Mouse (Mus musculus) MEL (cell line): ENCODE data around the gene Rab30. TPM values are rescaled to one million over a fixed set of nuclear protein-coding genes. Genes with fewer than 3 reads are reported as not detected.
A peak's percentile ranks its signal among the peaks of the same experiment; 100 is the strongest.

Experiments
- DNase-seq: peaks from one replicate; pipeline ENCODE4 v3.0.0; 2011; ENCODE audit warnings: low read depth, low spot score
- H3K27ac ChIP-seq: 2 replicates; pipeline ENCODE4 v1.5.1; 2012; ENCODE audit warnings: low read depth, mild to moderate bottlenecking, control low read depth, low read length, moderate library complexity; ENCODE audit not compliant: control insufficient read depth
- H3K27me3 ChIP-seq, 2 experiments: fragments of 150-350 bp in 1 of 2; sonication (generic) in 1 of 2; 2 replicates each; pipeline ENCODE4 v1.6.1; 2012; ENCODE audit warnings: low read length in 2 of 2, mild to moderate bottlenecking in 2 of 2, improper control_type of control experiment in 1 of 2, moderate library complexity in 1 of 2; ENCODE audit not compliant: insufficient read depth in 2 of 2, control insufficient read depth in 1 of 2
- H3K36me3 ChIP-seq, 2 experiments: 2 replicates each; pipeline ENCODE4 v1.6.1; 2012 to 2014; ENCODE audit warnings: low read length in 2 of 2, improper control_type of control experiment in 1 of 2, inconsistent platforms in 1 of 2, mild to moderate bottlenecking in 1 of 2; ENCODE audit not compliant: insufficient read depth in 2 of 2, control insufficient read depth in 1 of 2
- H3K4me1 ChIP-seq, 2 experiments: fragments of 150-350 bp in 1 of 2; sonication (generic) in 1 of 2; 2 replicates each; pipeline ENCODE4 v1.6.1; 2012; ENCODE audit warnings: low read length in 2 of 2, improper control_type of control experiment in 1 of 2, mild to moderate bottlenecking in 1 of 2; ENCODE audit not compliant: insufficient read depth in 2 of 2, control insufficient read depth in 1 of 2
- H3K4me3 ChIP-seq, 2 experiments: fragments of 150-350 bp in 1 of 2; sonication (generic) in 1 of 2; 2 replicates each; pipeline ENCODE4 v1.5.1; 2012; ENCODE audit warnings: low read depth in 2 of 2, low read length in 2 of 2, mild to moderate bottlenecking in 2 of 2, moderate library complexity in 2 of 2, control low read depth in 1 of 2, improper control_type of control experiment in 1 of 2; ENCODE audit not compliant: control insufficient read depth in 1 of 2, insufficient read depth in 1 of 2
- H3K79me2 ChIP-seq: 2 replicates; pipeline ENCODE4 v1.6.1; 2012; ENCODE audit warnings: mild to moderate bottlenecking, low read length, moderate library complexity; ENCODE audit not compliant: control insufficient read depth, poor library complexity, insufficient read depth
- H3K9ac ChIP-seq: 2 replicates; pipeline ENCODE4 v1.6.1; 2012; ENCODE audit warnings: low read depth, mild to moderate bottlenecking, control low read depth, low read length, moderate library complexity; ENCODE audit not compliant: control insufficient read depth, poor library complexity, severe bottlenecking
- H3K9me3 ChIP-seq: fragments of 150-350 bp; sonication (generic); replicated peaks from 2 replicates; pipeline ENCODE4 v1.6.1; 2012; ENCODE audit warnings: mild to moderate bottlenecking, low read length, improper control_type of control experiment, moderate library complexity; ENCODE audit not compliant: insufficient read depth
- BHLHE40 ChIP-seq: IDR thresholded peaks from 2 replicates; pipeline ENCODE4 v1.6.1; 2012; ENCODE audit warnings: low read depth, mild to moderate bottlenecking, inconsistent platforms, low read length, improper control_type of control experiment, borderline replicate concordance
- CHD1 ChIP-seq: IDR thresholded peaks from 2 replicates; pipeline ENCODE4 v1.6.1; 2012; ENCODE audit warnings: low read depth, mild to moderate bottlenecking, inconsistent platforms, low read length, improper control_type of control experiment
- CHD2 ChIP-seq: IDR thresholded peaks from 2 replicates; pipeline ENCODE4 v1.6.1; 2011; ENCODE audit warnings: low read length, improper control_type of control experiment
- CTCF ChIP-seq, 3 experiments: IDR thresholded peaks in 2 of 3; conservative IDR thresholded peaks in 1 of 3; 2 replicates each; pipeline ENCODE4 v1.5.1; 2011 to 2012; ENCODE audit warnings: low read length in 3 of 3, low read depth in 2 of 3, mild to moderate bottlenecking in 2 of 3, improper control_type of control experiment in 1 of 3, inconsistent platforms in 1 of 3, mixed read lengths in 1 of 3, moderate library complexity in 1 of 3; ENCODE audit not compliant: control insufficient read depth in 1 of 3, insufficient read depth in 1 of 3, poor library complexity in 1 of 3, severe bottlenecking in 1 of 3
- E2F4 ChIP-seq: IDR thresholded peaks from 2 replicates; pipeline ENCODE4 v1.6.1; 2011; ENCODE audit warnings: low read depth, low read length, improper control_type of control experiment, borderline replicate concordance
- ELF1 ChIP-seq: IDR thresholded peaks from 2 replicates; pipeline ENCODE4 v1.6.1; 2014; ENCODE audit warnings: low read depth, mild to moderate bottlenecking, inconsistent platforms, low read length, improper control_type of control experiment, moderate library complexity
- GABPA ChIP-seq: IDR thresholded peaks from 2 replicates; pipeline ENCODE4 v1.6.1; 2012; ENCODE audit warnings: low read depth, mild to moderate bottlenecking, inconsistent platforms, low read length, improper control_type of control experiment, moderate library complexity
- KAT2A ChIP-seq: conservative IDR thresholded peaks from 2 replicates; pipeline ENCODE4 v1.6.1; 2012; ENCODE audit warnings: low read depth, low read length, improper control_type of control experiment, inconsistent platforms
- MEF2A ChIP-seq: IDR thresholded peaks from 2 replicates; pipeline ENCODE4 v1.6.1; 2014; ENCODE audit warnings: low read depth, mild to moderate bottlenecking, inconsistent platforms, low read length, improper control_type of control experiment; ENCODE audit not compliant: poor library complexity, insufficient replicate concordance, severe bottlenecking; ENCODE audit errors: extremely low read depth
- MYB ChIP-seq: IDR thresholded peaks from 2 replicates; pipeline ENCODE4 v1.6.1; 2011; ENCODE audit warnings: mild to moderate bottlenecking, low read depth, low read length, improper control_type of control experiment
- NELFE ChIP-seq: IDR thresholded peaks from 2 replicates; pipeline ENCODE4 v1.6.1; 2011; ENCODE audit warnings: low read depth, low read length, improper control_type of control experiment
- NRF1 ChIP-seq: IDR thresholded peaks from 2 replicates; pipeline ENCODE4 v1.6.1; 2014; ENCODE audit warnings: low read depth, mild to moderate bottlenecking, inconsistent platforms, low read length, improper control_type of control experiment, moderate library complexity; ENCODE audit not compliant: poor library complexity, insufficient read depth, severe bottlenecking
- POLR2A ChIP-seq, 2 experiments: IDR thresholded peaks; 2 replicates each; pipeline ENCODE4 v1.6.1; 2011 to 2012; ENCODE audit warnings: low read length in 2 of 2, mild to moderate bottlenecking in 2 of 2, control low read depth in 1 of 2, improper control_type of control experiment in 1 of 2, low read depth in 1 of 2, moderate library complexity in 1 of 2; ENCODE audit not compliant: control insufficient read depth in 1 of 2, insufficient read depth in 1 of 2, poor library complexity in 1 of 2
- POLR2AphosphoS2 ChIP-seq: IDR thresholded peaks from 2 replicates; pipeline ENCODE4 v1.6.1; 2011; ENCODE audit warnings: low read length, improper control_type of control experiment
- RAD21 ChIP-seq: IDR thresholded peaks from 2 replicates; pipeline ENCODE4 v1.6.1; 2011; ENCODE audit warnings: mild to moderate bottlenecking, low read depth, low read length, improper control_type of control experiment
- RCOR1 ChIP-seq: IDR thresholded peaks from 2 replicates; pipeline ENCODE4 v1.6.1; 2012; ENCODE audit warnings: low read depth, mild to moderate bottlenecking, inconsistent platforms, low read length, improper control_type of control experiment
- SIN3A ChIP-seq: IDR thresholded peaks from 2 replicates; pipeline ENCODE4 v1.6.1; 2012; ENCODE audit warnings: low read length, improper control_type of control experiment, inconsistent platforms
- TAL1 ChIP-seq: IDR thresholded peaks from 2 replicates; pipeline ENCODE4 v1.6.1; 2012; ENCODE audit warnings: mild to moderate bottlenecking, inconsistent platforms, low read length, moderate library complexity, mixed read lengths
- TCF12 ChIP-seq: IDR thresholded peaks from 2 replicates; pipeline ENCODE4 v1.6.1; 2014; ENCODE audit warnings: low read depth, mild to moderate bottlenecking, inconsistent platforms, low read length, improper control_type of control experiment, moderate library complexity
- UBTF ChIP-seq: IDR thresholded peaks from 2 replicates; pipeline ENCODE4 v1.6.1; 2012; ENCODE audit warnings: low read depth, mild to moderate bottlenecking, inconsistent platforms, low read length, improper control_type of control experiment, moderate library complexity, borderline replicate concordance; ENCODE audit not compliant: insufficient read depth
- USF1 ChIP-seq: IDR thresholded peaks from 2 replicates; pipeline ENCODE4 v1.6.1; 2014; ENCODE audit warnings: low read depth, mild to moderate bottlenecking, inconsistent platforms, low read length, improper control_type of control experiment, moderate library complexity
- USF2 ChIP-seq, 2 experiments: IDR thresholded peaks; 2 replicates each; pipeline ENCODE4 v1.6.1; 2011 to 2012; ENCODE audit warnings: improper control_type of control experiment in 2 of 2, low read length in 2 of 2, borderline replicate concordance in 1 of 2, inconsistent platforms in 1 of 2, low read depth in 1 of 2, mild to moderate bottlenecking in 1 of 2; ENCODE audit not compliant: insufficient read depth in 1 of 2
- ZC3H11A ChIP-seq: IDR thresholded peaks from 2 replicates; pipeline ENCODE4 v1.6.1; 2012; ENCODE audit warnings: low read depth, mild to moderate bottlenecking, inconsistent platforms, low read length, improper control_type of control experiment
- ZKSCAN1 ChIP-seq: IDR thresholded peaks from 2 replicates; pipeline ENCODE4 v1.6.1; 2012; ENCODE audit warnings: low read depth, mild to moderate bottlenecking, inconsistent platforms, low read length, improper control_type of control experiment, moderate library complexity
- ZNF384 ChIP-seq: IDR thresholded peaks from 2 replicates; pipeline ENCODE4 v1.6.1; 2012; ENCODE audit warnings: low read depth, mild to moderate bottlenecking, inconsistent platforms, low read length, improper control_type of control experiment
- polyA plus RNA-seq, 2 experiments: library from polyadenylated mRNA; stranded (reverse) in 1 of 2; unstranded in 1 of 2; fragments of >175 nt in 1 of 2; fragments of >200 nt in 1 of 2; gene quantifications; 2 replicates each; pipeline versions ENCODE4 v1.2.1 to v1.2.4; 2012; ENCODE audit warnings: low replicate concordance in 2 of 2, low read depth in 1 of 2; ENCODE audit not compliant: insufficient read length in 2 of 2, insufficient read depth in 1 of 2, missing spikeins in 1 of 2
- total RNA-seq: library from RNA; depleted of rRNA; stranded (reverse); fragments of 300-350 nt; gene quantifications from 2 replicates; pipeline ENCODE4 v1.2.3, GENCODE M21; 2012

Rab30 gene
- total and polyA plus RNA-seq, 3 experiments = 1.3 TPM; not detected in 1

DNA sequence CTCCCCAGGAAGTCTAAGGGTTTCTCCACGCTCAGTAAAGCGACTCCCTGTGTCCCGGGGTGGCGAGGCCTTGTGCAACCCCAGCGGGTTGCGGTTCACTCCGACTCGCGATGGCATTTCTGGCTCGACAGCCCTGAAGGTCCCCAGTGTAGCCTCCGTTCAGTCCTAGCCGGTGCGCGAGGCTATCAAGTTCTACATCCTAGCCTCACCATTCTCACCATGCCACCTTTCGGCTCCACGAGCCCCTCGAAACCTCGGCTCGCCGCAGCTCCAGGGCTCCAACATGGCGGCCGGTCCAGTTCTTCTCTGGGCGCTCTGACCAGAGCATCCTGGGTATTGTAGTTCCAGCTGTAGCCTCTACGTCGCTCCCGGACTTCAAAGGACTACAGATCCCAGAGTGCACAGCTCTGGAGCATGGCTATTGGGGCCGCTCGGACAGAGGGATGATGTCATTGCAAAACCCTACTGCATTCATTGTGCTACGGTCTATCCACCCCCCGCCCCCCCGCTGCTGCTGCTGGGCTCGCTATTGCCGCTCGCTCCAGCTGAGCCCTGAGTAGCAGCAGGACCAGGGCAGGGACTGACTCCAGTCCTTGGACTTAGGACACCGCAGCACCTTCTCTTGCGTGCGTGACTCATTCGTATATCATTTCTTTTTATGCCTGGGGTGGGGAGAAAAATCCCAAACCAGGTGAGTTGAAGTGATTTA lies at the start of gene Rab30 (continued):
- no peak for TF ChIP-seq UBTF
- TF ChIP-seq CHD2 = no peak
- TF ChIP-seq USF1 = no peak
- peak; percentile 71 to 80; a peak in 3 of 4 replicates for TF ChIP-seq POLR2A (IDR thresholded peaks at IDR 0.05; ENCODE audit: control insufficient read depth in 1 of 2, insufficient read depth in 1 of 2, low read depth in 1 of 2, low read length in 2 of 2, poor library complexity in 1 of 2)

DNA sequence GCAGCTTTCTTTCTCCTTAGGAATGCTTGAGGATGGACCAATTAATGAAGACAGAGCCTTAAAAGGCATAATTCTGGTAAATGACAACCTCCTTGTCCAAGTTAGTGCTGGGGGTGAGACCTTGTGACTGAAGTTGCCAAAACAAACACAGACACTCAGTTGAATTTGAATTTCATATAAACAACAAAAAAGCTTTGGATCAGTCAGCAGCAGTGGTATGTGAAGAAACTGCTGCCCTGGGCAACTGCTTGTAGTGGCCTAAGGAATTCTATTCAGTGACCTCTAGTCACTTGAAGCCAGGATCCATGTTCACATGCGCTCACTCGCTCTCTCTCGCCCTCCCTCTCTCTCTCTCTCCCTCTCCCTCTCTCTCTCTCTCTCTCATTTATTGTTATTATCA lies 45.0 kb upstream of the Rab30 start:
- TF ChIP-seq NRF1 (no peak), MYB (no peak), ZNF384 (no peak), KAT2A (no peak), RAD21 (no peak), CTCF (IDR thresholded peaks at IDR 0.05 in 2 of 3, conservative IDR thresholded peaks at IDR 0.05 in 1 of 3; ENCODE audit: control insufficient read depth in 1 of 3, insufficient read depth in 1 of 3, low read depth in 2 of 3, low read length in 3 of 3, poor library complexity in 1 of 3, severe bottlenecking in 1 of 3) (no peak), ZKSCAN1 (no peak), CHD1 (no peak), USF1 (no peak)
- Histone ChIP-seq H3K4me1 (no peaks in the 10 kb centered on the region), H3K27me3 (peaks cover 0 to 8% of the 10 kb centered on the region in 2 experiments; a peak in 3 of 4 replicates)

DNA sequence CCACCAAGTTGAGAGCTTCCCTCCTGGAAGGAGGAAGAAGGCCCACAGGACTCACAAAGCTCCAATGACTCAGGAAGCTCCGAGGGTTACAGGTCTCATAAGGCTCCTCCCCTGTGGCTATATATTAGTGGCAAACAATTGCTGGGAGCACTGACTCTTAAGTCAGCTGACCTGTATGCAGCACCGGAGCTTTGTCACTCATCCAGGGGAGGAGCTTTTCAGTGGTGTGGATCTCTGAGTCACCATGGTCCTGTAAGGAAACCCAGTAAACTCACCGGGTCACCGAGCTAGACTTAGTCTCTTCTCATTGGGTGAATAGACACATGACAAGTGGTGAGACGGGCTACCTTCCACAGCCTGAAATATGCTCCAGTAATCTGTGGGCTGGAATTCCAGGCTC lies 42.6 kb upstream of the Rab30 start:
- no peaks in the 10 kb centered on the region for H3K9me3 ChIP-seq
- DNase-seq = no peak
- H3K27ac ChIP-seq = no peak overlapping the region
- H3K36me3 ChIP-seq = no peaks in the 10 kb centered on the region
- H3K4me1 ChIP-seq = no peaks in the 10 kb centered on the region
- no peak overlapping the region for H3K9ac ChIP-seq
- no peak for TF ChIP-seq KAT2A
- no peak for TF ChIP-seq TCF12
- no peak for TF ChIP-seq E2F4
- no peak for TF ChIP-seq NELFE
- TF ChIP-seq CHD2 = no peak
- TF ChIP-seq GABPA = no peak
- no peak for TF ChIP-seq BHLHE40
- no peak for TF ChIP-seq ZC3H11A
- TF ChIP-seq MYB = no peak
- no peak for TF ChIP-seq NRF1
- no peak for TF ChIP-seq USF1
- TF ChIP-seq TAL1 = no peak
- no peak for TF ChIP-seq RCOR1
- no peak for TF ChIP-seq MEF2A
- no peak for TF ChIP-seq USF2 (IDR thresholded peaks at IDR 0.05; ENCODE audit: borderline replicate concordance in 1 of 2, insufficient read depth in 1 of 2, low read depth in 1 of 2, low read length in 2 of 2)
- no peak for TF ChIP-seq SIN3A
- no peak for TF ChIP-seq POLR2AphosphoS2
- TF ChIP-seq ELF1 = no peak
- peaks cover 0 to 9% of the 10 kb centered on the region in 2 experiments; a peak in 3 of 4 replicates for H3K27me3 ChIP-seq
- H3K79me2 ChIP-seq = no peaks in the 10 kb centered on the region
- H3K4me3 ChIP-seq = no peak overlapping the region

More for the DNA sequence above, 45.0 kb upstream of the Rab30 start:
- H3K27ac ChIP-seq = no peak overlapping the region
- no peaks in the 10 kb centered on the region for H3K9me3 ChIP-seq
- H3K36me3 ChIP-seq = no peaks in the 10 kb centered on the region
- no peak for DNase-seq
- H3K4me3 ChIP-seq = no peak overlapping the region
- H3K79me2 ChIP-seq = no peaks in the 10 kb centered on the region
- H3K9ac ChIP-seq = no peak overlapping the region
